Mouse (Mus musculus) liver, postnatal 0 days (tissue): ENCODE data around the gene Rab40b.

Experiments used
- CTCF ChIP-seq: sonication (generic); IDR thresholded peaks from 2 replicates; pipeline ENCODE4 v1.5.1; 2016; ENCODE audit warnings: antibody characterized with exemption, low read depth
- EP300 ChIP-seq: IDR thresholded peaks from 2 replicates; pipeline ENCODE4 v1.6.1; 2016; ENCODE audit warnings: antibody characterized with exemption, low read depth, mild to moderate bottlenecking

DNA sequence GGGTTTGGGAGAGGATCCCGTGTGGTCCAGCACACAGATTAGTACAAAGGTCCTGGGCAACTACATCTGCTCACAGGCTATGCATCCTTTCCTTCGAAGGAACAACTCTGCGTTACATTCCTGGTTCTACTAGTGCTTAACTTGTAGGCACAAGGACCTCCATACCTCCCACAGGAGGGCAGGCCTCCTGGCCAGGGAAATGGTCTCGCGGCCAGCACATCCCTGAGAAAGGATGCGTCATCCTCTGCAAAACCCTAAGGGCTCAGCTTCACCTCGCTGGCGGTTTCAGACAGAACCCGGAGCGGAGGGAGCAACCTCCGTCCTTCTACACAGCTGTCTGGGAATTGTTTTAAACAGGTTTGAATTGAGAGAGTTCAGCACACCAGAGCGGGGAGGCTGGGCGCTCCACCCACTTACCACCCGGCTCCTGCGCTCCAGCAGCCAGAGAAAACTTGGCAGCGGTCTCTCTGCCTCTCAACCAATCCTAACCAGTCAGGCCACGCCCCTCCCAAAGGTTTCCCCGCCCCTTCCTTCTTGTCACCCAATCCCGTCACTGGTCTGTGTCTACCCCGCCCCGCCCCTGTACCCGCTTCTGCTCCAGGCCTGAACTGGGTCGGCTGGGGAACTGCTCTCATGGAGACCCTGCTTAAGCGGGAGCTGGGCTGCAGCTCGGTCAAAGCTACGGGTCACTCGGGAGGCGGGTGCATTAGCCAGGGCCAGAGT lies 32.9 kb upstream of the Rab40b start, which contains the start of gene Fn3krp:
- TF ChIP-seq EP300 (no peak), CTCF (peak; percentile 23)
